Mouse (Mus musculus) urinary bladder, postnatal 14 days (tissue): Measurements from ENCODE around the gene Moap1.

Source experiments
- DNase-seq: peaks from one replicate; pipeline ENCODE4 v3.0.0; 2021; ENCODE audit warnings: low spot score

Gene Moap1

GRCm38 (mm10) chr12:102740285-102740684 lies 3.2 kb downstream of the Moap1 start:
- DNase-seq = no peak

GRCm38 (mm10) chr12:102739096-102739495 lies 4.4 kb downstream of the Moap1 start:
- DNase-seq = no peak

- DNase-seq = peak; percentile 60
Measured at GRCm38 (mm10) chr12:102733381-102733780, 10.1 kb downstream of the Moap1 start.

- DNase-seq = no peak
Measured at GRCm38 (mm10) chr12:102730798-102731619, 12.5 kb downstream of the Moap1 start.

DNA sequence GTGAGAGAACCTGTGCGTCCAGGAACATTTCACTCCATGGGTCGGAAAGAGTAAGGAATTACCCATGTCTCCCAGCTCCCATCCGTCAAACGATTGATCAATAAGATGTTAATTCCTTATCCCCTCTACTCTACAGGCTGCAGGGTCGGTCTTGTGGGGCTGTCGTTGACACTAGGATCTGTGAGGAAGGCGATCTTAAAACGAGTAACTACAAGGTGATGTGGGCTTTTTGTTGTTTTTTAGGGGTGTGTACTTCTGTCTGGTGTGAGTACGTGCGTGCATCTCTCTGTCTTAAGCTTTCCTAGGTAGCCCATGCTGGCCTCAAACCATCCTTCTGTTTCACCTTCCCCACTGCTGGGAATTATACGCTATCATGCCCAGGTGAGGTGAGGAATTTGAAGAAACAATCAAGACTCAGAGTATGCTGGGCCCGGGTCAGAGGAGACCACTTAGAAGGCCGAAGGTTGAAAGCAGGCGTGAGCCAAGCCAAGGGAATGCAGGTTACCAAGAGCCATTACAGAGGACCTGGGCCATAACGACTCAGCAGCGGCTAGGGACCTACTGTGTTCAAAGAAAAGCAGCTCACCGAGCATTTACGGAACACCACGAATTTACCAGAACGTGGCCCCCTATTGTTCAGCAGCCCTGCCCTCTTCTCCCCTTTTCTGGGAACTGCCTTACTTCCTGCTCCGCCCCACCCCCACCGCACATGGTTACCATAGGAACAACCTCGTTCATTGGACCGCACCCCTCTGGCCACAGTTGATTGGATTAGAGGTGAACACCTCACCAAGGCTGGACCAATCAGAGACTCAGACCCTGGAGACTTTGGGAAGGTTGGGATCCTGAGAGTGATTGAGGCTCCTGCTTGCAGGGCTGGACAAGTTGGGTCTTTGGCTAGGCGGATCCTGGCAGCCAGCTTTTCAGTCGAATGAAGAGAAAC lies 13.3 kb downstream of the Moap1 start:
- peak; percentile 51 for DNase-seq

DNA sequence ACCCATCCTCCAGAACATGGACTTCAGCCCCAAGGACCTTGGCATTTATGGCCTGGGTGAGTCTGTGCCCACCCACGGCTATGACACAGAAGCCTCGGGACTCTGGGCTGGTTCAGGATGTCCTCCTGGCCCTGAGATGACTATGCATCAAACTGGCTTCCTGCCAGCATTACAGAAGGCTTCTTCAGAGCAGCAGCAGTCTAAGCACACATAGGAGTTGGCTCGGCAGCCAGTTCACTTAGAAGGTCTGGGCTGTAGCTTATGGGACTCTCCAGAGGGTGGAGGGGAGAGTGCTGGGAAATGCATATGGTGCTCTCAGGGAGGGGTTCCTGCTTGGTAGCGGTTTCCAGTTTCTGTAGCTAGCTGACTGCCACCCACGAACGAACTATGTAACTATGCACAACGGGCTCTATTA lies 17.7 kb downstream of the Moap1 start:
- no peak for DNase-seq

DNA sequence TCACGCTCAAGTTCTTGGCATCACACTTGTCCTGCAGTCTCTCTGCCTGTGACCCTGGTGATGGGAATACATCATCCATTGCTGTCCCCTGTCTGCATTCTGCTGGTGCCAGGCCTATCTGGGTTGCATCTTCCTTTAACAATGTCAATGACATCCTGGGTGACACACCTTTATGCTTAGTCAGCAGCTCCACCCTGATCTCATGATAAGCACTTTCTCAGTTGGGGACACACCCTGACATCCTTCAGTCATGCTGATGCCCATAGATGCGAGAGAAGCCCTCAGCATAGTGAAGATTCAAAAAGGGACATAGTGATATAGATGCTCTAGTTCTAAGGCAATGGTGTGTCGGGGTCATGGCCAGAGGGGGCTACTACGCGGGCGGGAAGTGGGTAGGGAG lies 18.3 kb downstream of the Moap1 start:
- DNase-seq = no peak

DNA sequence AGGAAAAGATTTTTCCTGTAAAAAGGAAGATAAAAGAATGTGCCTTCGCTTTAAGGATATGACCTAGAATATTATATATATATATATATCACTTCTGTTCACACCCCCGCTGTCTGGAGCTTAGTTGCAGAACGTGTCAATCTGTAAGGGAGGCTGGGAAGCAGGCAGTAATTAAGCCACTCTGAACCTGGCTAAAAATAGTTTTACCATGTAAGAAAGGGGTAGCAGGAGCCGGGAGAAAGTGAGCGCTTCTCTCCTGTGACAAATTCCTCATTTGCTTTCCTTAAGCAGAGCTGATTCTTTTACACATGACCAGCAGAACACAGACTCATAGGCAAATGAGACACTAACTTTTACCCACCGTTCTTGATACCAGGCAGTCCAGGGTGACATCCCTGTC lies 19.6 kb downstream of the Moap1 start:
- no peak for DNase-seq

DNA sequence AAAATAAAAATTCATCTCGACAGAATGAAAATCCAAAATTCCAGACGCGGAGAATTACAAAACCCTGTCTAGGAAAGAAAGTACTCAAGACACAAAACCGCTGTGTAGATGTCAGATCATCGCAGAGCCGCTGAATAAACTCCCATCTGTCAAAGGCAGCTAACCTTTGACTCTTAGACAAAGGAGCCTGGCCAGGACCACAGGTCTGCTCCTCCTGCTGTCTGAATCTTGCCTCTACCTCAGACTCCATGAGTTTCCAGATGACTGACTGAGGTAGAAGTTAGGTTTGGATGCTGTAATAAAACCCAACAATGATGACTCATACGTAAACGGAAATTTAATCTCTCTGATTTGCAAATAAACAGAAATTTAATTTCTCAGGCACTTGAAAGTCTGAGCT lies 20.5 kb downstream of the Moap1 start:
- no peak for DNase-seq

GRCm38 (mm10) chr12:102722451-102722850 lies 21.0 kb downstream of the Moap1 start:
- DNase-seq = no peak

- DNase-seq = no peak
Measured at GRCm38 (mm10) chr12:102719552-102720315, 23.7 kb downstream of the Moap1 start.

GRCm38 (mm10) chr12:102714654-102715395 lies 28.6 kb downstream of the Moap1 start:
- no peak for DNase-seq

DNA sequence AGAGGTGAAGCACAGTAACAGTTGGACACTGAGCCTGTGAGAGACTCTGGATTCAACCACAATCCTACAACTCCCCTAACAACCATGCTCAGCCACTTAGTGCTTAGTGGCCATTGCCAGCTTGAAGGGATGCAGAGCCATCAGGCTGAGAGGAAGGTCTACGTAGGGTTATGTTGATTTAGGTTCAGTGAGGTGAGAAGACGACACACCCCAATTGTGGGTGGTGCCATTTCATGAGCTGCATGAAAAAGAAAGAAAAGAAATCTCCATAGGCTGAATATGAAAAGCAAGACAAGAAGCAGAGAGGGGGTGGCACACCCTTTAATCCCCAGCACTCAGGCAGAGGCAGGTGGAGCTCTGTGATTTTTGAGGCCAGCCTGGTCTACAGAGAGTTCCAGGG lies 29.3 kb downstream of the Moap1 start:
- no peak for DNase-seq

- no peak for DNase-seq
Measured at GRCm38 (mm10) chr12:102713153-102713865, 30.2 kb downstream of the Moap1 start.

DNA sequence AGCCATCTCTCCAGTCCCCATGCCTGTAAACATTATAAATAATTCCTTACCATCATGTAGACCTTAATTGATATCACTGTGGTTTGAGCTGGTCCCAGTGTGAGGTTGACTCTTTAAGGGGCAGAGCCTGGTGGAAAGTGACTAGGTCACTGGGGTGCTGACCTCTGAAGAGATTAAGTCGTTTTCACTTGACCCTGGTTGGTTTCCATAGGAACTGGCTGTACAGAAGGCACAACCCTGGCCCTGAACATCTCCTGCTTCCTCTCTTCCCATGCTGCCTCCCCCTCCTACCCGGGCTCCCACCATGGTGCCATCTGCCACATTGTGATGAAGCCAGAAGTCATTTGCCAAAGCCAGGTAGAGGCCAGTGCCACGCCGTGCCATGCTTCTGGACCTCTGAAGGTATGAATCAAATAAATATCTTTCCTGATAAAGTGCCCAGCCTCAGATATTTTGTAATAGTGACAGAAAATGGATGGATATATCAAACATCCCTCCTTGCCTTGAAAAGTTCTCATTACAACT lies 32.5 kb downstream of the Moap1 start:
- no peak for DNase-seq

DNA sequence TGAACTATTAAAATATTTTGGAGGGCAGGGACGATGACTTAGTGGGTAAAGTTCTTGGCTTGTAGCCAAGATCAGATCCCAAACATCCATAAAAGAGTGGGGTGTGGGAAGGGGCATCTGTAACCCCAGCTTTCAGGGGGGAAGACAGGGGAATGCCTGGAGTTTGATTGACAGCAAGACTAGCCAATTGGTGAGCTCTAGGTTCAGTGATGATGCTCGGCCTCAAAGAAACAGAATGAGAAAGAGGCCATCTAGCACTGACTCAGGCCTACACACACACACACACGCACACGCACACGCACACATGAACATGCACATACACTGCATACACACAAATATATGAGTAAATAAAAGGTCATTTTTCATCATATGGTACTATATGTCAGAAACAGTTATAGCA lies 33.6 kb downstream of the Moap1 start:
- DNase-seq = no peak

GRCm38 (mm10) chr12:102708220-102708619 lies 35.2 kb downstream of the Moap1 start:
- DNase-seq = peak; percentile 62

- DNase-seq = no peak
Measured at GRCm38 (mm10) chr12:102706833-102707463, 36.5 kb downstream of the Moap1 start.

GRCm38 (mm10) chr12:102705906-102706640 lies 37.4 kb downstream of the Moap1 start:
- DNase-seq = no peak
